Mouse (Mus musculus) intestine, postnatal 0 days (tissue): Measurements from ENCODE around the gene Lrp1. TPM values are rescaled to one million over a fixed set of nuclear protein-coding genes. Genes with fewer than 3 reads are reported as not detected.
A peak's percentile ranks its signal among the peaks of the same experiment; 100 is the strongest.

Experiments
- ATAC-seq: fragments of 200-750 bp; cut with Nextera tagmentation; 2 replicates; pipeline ENCODE4 v1.8.0; 2017; ENCODE audit warnings: mild to moderate bottlenecking, moderate TSS enrichment, moderate library complexity
- H3K27ac ChIP-seq: fragments of 300-500 bp; sonication (generic); 2 replicates; pipeline ENCODE4 v1.5.1; 2014; ENCODE audit warnings: mild to moderate bottlenecking, low read depth, low read length, moderate library complexity
- H3K27me3 ChIP-seq: fragments of 300-500 bp; sonication (generic); replicated peaks from 2 replicates; pipeline ENCODE4 v1.6.1; 2014; ENCODE audit warnings: low read length, mixed read lengths; ENCODE audit not compliant: control insufficient read depth, insufficient read depth
- H3K36me3 ChIP-seq: fragments of 300-500 bp; sonication (generic); 2 replicates; pipeline ENCODE4 v1.6.1; 2014; ENCODE audit warnings: mild to moderate bottlenecking, moderate library complexity; ENCODE audit not compliant: control insufficient read depth, insufficient read depth
- H3K4me1 ChIP-seq: fragments of 300-500 bp; sonication (generic); replicated peaks from 2 replicates; pipeline ENCODE4 v1.6.1; 2014; ENCODE audit warnings: antibody characterized with exemption, low read length, mixed read lengths; ENCODE audit not compliant: control insufficient read depth, insufficient read depth
- H3K4me2 ChIP-seq: fragments of 300-500 bp; sonication (generic); replicated peaks from 2 replicates; pipeline ENCODE4 v1.6.1; 2014; ENCODE audit warnings: low read depth, mild to moderate bottlenecking, moderate library complexity
- H3K4me3 ChIP-seq: fragments of 300-500 bp; sonication (generic); 2 replicates; pipeline ENCODE4 v1.5.1; 2014; ENCODE audit warnings: low read depth, low read length
- H3K9ac ChIP-seq: fragments of 300-500 bp; sonication (generic); 2 replicates; pipeline ENCODE4 v1.6.1; 2014; ENCODE audit warnings: mild to moderate bottlenecking, low read depth, low read length
- H3K9me3 ChIP-seq: fragments of 300-500 bp; sonication (generic); 2 replicates; pipeline ENCODE4 v1.6.1; 2016; ENCODE audit warnings: mixed run types; ENCODE audit not compliant: control insufficient read depth
- CTCF ChIP-seq: sonication (generic); IDR thresholded peaks from 2 replicates; pipeline ENCODE4 v1.5.1; 2016; ENCODE audit warnings: low read depth, mild to moderate bottlenecking, control low read depth, antibody characterized with exemption, moderate library complexity
- WGBS: fragments of 180-500 bp; shearing (Covaris S2); extraction: QIAGEN DNeasy Blood & Tissue Kit; methylation state at CpG from one replicate; pipeline ENCODE4 v1.1.7; 2014; 5-methylcytosine and 5-hydroxymethylcytosine counted together
- polyA plus RNA-seq: library from polyadenylated mRNA; unstranded; fragments of >200 nt; fragmentation: Nextera tagmentation; extraction: Ambion mirVana; gene quantifications from 2 replicates; pipeline ENCODE4 v1.2.1, GENCODE M21; 2015

Lrp1 gene
- polyA plus RNA-seq, 1 experiment from 2014 or later: 28.9 TPM

DNA sequence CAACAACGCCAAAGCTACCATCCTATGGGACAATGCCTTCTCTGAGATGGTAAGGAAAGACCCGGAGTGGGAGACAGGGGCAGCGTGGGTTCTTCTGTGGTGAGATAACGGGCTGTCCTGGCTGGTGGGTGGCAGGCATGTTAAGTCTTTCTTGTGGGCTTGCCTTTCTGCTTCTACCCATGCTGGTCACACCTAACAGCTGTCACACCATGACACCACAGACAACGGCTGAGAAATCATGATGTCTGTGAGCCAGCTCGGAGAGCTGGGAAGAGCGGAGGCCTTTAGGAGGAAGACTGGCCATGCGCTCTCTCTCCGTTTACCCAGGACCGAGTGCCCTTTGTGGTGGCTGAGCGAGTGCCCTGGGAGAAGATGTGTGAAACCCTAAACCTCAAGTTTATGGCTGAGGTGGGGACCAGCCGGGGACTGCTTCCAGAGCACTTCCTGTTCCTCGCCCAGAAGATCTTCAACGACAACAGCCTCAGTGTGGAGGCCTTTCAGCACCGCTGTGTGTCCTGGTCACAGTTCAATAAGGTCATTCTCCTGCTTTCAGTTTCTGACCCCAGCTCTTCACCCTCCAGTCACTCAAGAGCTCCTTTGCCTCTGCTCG is 34.1 kb upstream of the Lrp1 start:
- TF ChIP-seq CTCF: no peak
- H3K9me3 ChIP-seq: no peaks in the 10 kb centered on the region
- 63% methylated on average over 16 of the region's 16 CpGs for WGBS
- H3K4me3 ChIP-seq: no peak overlapping the region
- no peak overlapping the region for H3K9ac ChIP-seq
- H3K27me3 ChIP-seq: no peaks in the 10 kb centered on the region
- H3K36me3 ChIP-seq: peaks cover 75% of the 10 kb centered on the region
- H3K4me2 ChIP-seq: no peak overlapping the region
- no peak for ATAC-seq
- H3K4me1 ChIP-seq: no peaks in the 10 kb centered on the region
- no peak overlapping the region for H3K27ac ChIP-seq

GRCm38 (mm10) chr10:127652906-127653638 is 32.1 kb upstream of the Lrp1 start:
- H3K27ac ChIP-seq: peak overlapping the region; percentile 21; the same call in 1 of the 2 replicates
- H3K4me2 ChIP-seq: peak overlapping the region; percentile 17; the same call in 1 of the 2 replicates
- no peaks in the 10 kb centered on the region for H3K9me3 ChIP-seq
- H3K27me3 ChIP-seq: no peaks in the 10 kb centered on the region
- H3K4me1 ChIP-seq: no peaks in the 10 kb centered on the region
- ATAC-seq: no peak; the same call in 1 of the 2 replicates
- H3K36me3 ChIP-seq: peaks cover 83% of the 10 kb centered on the region
- 47% methylated on average over 21 of the region's 21 CpGs for WGBS
- no peak for TF ChIP-seq CTCF
- no peak overlapping the region for H3K4me3 ChIP-seq
- H3K9ac ChIP-seq: peak overlapping the region; percentile 17; the same call in 1 of the 2 replicates

DNA sequence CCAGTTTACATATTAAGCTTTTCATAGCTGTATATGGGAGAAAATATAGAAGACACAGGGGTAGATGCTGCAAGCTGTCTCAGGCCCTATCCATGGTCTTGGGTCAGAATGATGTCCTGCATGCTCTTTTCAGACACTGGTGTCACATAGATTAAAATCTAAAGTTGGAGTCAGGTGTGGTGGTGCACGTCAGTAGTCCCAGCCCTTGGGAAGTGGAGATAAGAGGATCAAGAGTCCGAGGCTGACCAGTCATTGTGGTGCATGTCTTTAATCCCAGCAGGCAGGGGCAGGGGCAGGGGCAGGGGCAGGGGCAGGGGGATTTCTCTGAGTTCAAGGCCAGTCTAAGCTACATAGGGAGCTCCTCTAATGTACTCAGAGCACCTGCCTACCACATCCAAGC is 24.8 kb upstream of the Lrp1 start:
- Histone ChIP-seq H3K9me3 (no peaks in the 10 kb centered on the region), H3K36me3 (peaks cover 38% of the 10 kb centered on the region), H3K27ac (no peak overlapping the region), H3K4me3 (no peak overlapping the region), H3K9ac (no peak overlapping the region), H3K27me3 (no peaks in the 10 kb centered on the region), H3K4me1 (peaks cover 3% of the 10 kb centered on the region; the same call in 1 of the 2 replicates), H3K4me2 (no peak overlapping the region)
- TF ChIP-seq CTCF: no peak
- 47% methylated on average over 2 of the region's 2 CpGs for WGBS
- ATAC-seq: no peak

DNA sequence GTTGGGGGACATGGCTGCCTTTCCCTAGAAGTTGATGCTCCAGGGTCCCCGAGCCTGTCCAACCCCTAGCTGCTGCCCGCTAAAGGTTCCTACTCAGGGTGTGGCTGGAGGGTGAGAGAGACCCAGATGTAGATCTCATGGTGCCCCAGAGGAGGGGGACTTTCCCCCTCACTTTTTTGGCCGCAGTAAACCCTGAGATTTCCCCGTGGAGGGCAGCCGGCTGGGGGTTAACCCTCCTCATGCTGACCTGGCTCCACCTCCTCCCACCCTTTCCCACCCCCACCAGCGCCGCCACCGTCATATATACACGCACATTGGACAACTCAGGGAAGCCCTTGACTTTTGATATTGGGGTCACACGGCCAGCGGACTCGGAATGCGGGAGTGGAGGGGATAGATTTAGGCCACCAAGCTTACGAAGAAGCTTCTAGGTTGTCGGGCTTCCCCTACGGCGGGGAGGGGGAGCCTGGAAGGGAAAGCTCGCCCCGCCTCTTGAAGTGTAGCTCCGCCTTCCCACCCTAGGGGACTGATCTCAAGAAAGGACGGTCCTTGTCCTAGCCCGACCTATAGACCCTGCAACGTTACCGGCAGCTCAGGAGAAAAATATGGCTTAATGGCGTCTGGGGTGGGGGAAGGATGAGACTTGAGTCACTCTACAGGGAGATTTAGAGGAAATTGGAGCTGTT is 22.7 kb upstream of the Lrp1 start:
- ATAC-seq: peak; percentile 52
- 0% methylated on average over 25 of the region's 25 CpGs for WGBS
- no peaks in the 10 kb centered on the region for H3K9me3 ChIP-seq

DNA sequence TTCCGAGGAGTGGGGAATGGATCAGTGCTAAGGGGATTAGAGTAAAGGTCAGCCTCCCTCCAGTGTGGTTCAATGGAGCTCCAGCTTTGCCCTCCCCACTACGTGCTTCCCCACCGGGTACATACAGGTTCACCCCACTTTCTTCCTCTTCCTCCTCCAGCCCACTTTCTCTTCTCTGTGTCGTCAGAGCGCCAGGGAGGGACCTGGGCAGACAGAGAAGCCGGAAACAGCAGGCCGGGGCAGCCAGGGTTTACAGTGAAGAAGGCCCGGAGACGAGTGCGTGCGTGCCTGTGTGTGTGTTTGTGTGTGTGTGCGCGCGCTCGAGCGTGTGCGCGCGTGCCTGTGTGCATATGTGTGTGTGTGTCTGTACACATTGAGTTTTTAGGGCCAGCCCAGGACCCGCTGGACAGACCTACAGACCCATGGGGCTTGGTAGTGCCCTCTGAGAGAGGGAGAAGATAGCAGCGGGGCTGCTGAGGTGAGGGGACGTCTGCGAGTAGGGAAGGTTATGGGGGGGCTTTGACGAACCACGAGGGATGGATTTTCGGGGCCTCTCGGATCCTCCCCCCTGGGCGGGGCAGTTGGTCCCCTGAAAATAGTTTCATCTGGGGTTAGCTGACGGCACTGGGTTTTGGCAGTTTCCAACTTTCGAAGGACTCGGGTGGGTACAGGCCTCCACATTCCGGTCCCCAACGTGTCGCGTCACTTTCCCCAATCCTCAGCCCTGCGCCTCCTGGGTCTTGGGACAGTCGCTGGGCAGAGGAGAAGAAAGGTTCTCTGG is 22.0 kb upstream of the Lrp1 start, which contains the start of gene Stat6:
Gene Stat6 (plus strand): TSS at position 215 of the 781 bp plus-strand sequence.
- peak; percentile 79 for ATAC-seq
- WGBS: 1% methylated on average over 37 of the region's 37 CpGs
- H3K4me2 ChIP-seq: peak within 1 kb of the TSS; percentile 93
- H3K4me1 ChIP-seq: peaks cover 3% of the 10 kb centered on the region; the same call in 1 of the 2 replicates
- TF ChIP-seq CTCF: no peak; the same call in 1 of the 2 replicates
- H3K9me3 ChIP-seq: no peaks in the 10 kb centered on the region
- no peaks in the 10 kb centered on the region for H3K27me3 ChIP-seq
- H3K4me3 ChIP-seq: peak within 1 kb of the TSS; percentile 66
- peak within 1 kb of the TSS; percentile 74 for H3K9ac ChIP-seq
- peak within 1 kb of the TSS; percentile 94 for H3K27ac ChIP-seq
- peaks cover 16% of the 10 kb centered on the region for H3K36me3 ChIP-seq

More for the DNA sequence above, 22.7 kb upstream of the Lrp1 start:
- H3K9ac ChIP-seq: peak overlapping the region; percentile 74
- peak overlapping the region; percentile 93 for H3K4me2 ChIP-seq
- H3K4me3 ChIP-seq: peak overlapping the region; percentile 66
- H3K27ac ChIP-seq: peak overlapping the region; percentile 94
- peaks cover 3% of the 10 kb centered on the region; the same call in 1 of the 2 replicates for H3K4me1 ChIP-seq
- no peak for TF ChIP-seq CTCF
- H3K36me3 ChIP-seq: peaks cover 22% of the 10 kb centered on the region
- no peaks in the 10 kb centered on the region for H3K27me3 ChIP-seq
